Mouse (Mus musculus) C2C12 (cell line): ENCODE results near the gene Rph3al. TPM values are rescaled to one million over a fixed set of nuclear protein-coding genes. Genes with fewer than 3 reads are reported as not detected.

ENCODE experiments used
- H3K27me3 ChIP-seq: one replicate; pipeline ENCODE4 v1.6.1; 2011; ENCODE audit not compliant: control insufficient read depth, insufficient read depth, insufficient read length
- H3K36me3 ChIP-seq: one replicate; pipeline ENCODE4 v1.6.1; 2011; ENCODE audit not compliant: control insufficient read depth, insufficient read depth
- H3K4me3 ChIP-seq: one replicate; pipeline ENCODE4 v1.5.1; 2011; ENCODE audit warnings: mild to moderate bottlenecking, control low read depth; ENCODE audit not compliant: poor library complexity, insufficient read depth, severe bottlenecking
- H3K79me2 ChIP-seq: one replicate; pipeline ENCODE4 v1.6.1; 2011; ENCODE audit not compliant: control insufficient read depth, insufficient read depth
- H3K79me3 ChIP-seq: one replicate; pipeline ENCODE4 v1.6.1; 2011; ENCODE audit warnings: low read depth, control low read depth
- H3ac ChIP-seq: one replicate; pipeline ENCODE3; 2011; ENCODE audit warnings: low read depth; ENCODE audit not compliant: control insufficient read depth, insufficient read length
- CEBPB ChIP-seq: IDR thresholded peaks from one replicate; pipeline ENCODE4 v1.6.1; 2011; ENCODE audit warnings: low read depth, mild to moderate bottlenecking, control low read depth, moderate library complexity
- CTCF ChIP-seq: IDR thresholded peaks from one replicate; pipeline ENCODE4 v1.5.1; 2011; ENCODE audit not compliant: control insufficient read depth, insufficient read depth, insufficient read length
- FOSL1 ChIP-seq: IDR thresholded peaks from one replicate; pipeline ENCODE4 v1.8.0; 2011; ENCODE audit warnings: mild to moderate bottlenecking, low read length; ENCODE audit not compliant: poor library complexity, insufficient read depth, severe bottlenecking
- MAX ChIP-seq: IDR thresholded peaks from one replicate; pipeline ENCODE4 v1.6.1; 2011; ENCODE audit warnings: mild to moderate bottlenecking, control low read depth
- MYOD1 ChIP-seq: IDR thresholded peaks from one replicate; pipeline ENCODE4 v1.6.1; 2011; ENCODE audit warnings: low read depth; ENCODE audit not compliant: control insufficient read depth, insufficient read length
- MYOG ChIP-seq: IDR thresholded peaks from one replicate; pipeline ENCODE4 v1.6.1; 2011; ENCODE audit not compliant: control insufficient read depth, insufficient read length; ENCODE audit errors: extremely low read depth
- USF1 ChIP-seq: IDR thresholded peaks from one replicate; pipeline ENCODE4 v1.6.1; 2011; ENCODE audit warnings: low read depth, mild to moderate bottlenecking, control low read depth, moderate library complexity
- polyA plus RNA-seq: library from polyadenylated mRNA; unstranded; fragments of >200 nt; fragmentation: generic; extraction: Trizol; gene quantifications from one replicate; pipeline ENCODE4 v1.2.1, GENCODE M21; 2012; ENCODE audit warnings: missing spikeins

Rph3al gene
- polyA plus RNA-seq, 1 experiment, result 0.11 TPM

- Histone ChIP-seq H3K79me3 (no peaks in the 10 kb centered on the region), H3K4me3 (no peak overlapping the region), H3K27me3 (peaks cover 48% of the 10 kb centered on the region), H3ac (no peak overlapping the region), H3K36me3 (no peaks in the 10 kb centered on the region), H3K79me2 (no peaks in the 10 kb centered on the region)
- TF ChIP-seq MYOG (no peak), USF1 (no peak), CEBPB (no peak), MAX (no peak), CTCF (no peak), FOSL1 (no peak), MYOD1 (no peak)
Measured at GRCm38 (mm10) chr11:75870947-75871346, 67.3 kb downstream of the Rph3al start.

- Histone ChIP-seq H3K79me2 (no peaks in the 10 kb centered on the region), H3K36me3 (no peaks in the 10 kb centered on the region), H3K79me3 (no peaks in the 10 kb centered on the region), H3K27me3 (peaks cover 48% of the 10 kb centered on the region), H3ac (no peak overlapping the region), H3K4me3 (no peak overlapping the region)
- no peak for TF ChIP-seq MAX
- no peak for TF ChIP-seq MYOD1
- TF ChIP-seq FOSL1, result no peak
- no peak for TF ChIP-seq CEBPB
- TF ChIP-seq MYOG, result no peak
- no peak for TF ChIP-seq USF1
Measured at GRCm38 (mm10) chr11:75870386-75870785, 67.8 kb downstream of the Rph3al start.

GRCm38 (mm10) chr11:75869898-75870297 is 68.3 kb downstream of the Rph3al start:
- Histone ChIP-seq H3K4me3 (no peak overlapping the region), H3K79me3 (no peaks in the 10 kb centered on the region), H3K27me3 (peaks cover 48% of the 10 kb centered on the region), H3ac (no peak overlapping the region), H3K36me3 (no peaks in the 10 kb centered on the region), H3K79me2 (no peaks in the 10 kb centered on the region)
- TF ChIP-seq MYOD1, result no peak
- no peak for TF ChIP-seq USF1
- TF ChIP-seq FOSL1, result no peak
- no peak for TF ChIP-seq MYOG
- no peak for TF ChIP-seq MAX
- TF ChIP-seq CTCF, result no peak
- no peak for TF ChIP-seq CEBPB

- Histone ChIP-seq H3K79me2 (no peaks in the 10 kb centered on the region), H3ac (no peak overlapping the region), H3K27me3 (peaks cover 43% of the 10 kb centered on the region), H3K79me3 (no peaks in the 10 kb centered on the region), H3K4me3 (no peak overlapping the region), H3K36me3 (no peaks in the 10 kb centered on the region)
- TF ChIP-seq MYOD1, result no peak
- TF ChIP-seq FOSL1, result no peak
- no peak for TF ChIP-seq CEBPB
- no peak for TF ChIP-seq USF1
- no peak for TF ChIP-seq MAX
Measured at GRCm38 (mm10) chr11:75866861-75867260, 71.4 kb downstream of the Rph3al start.

- Histone ChIP-seq H3K79me3 (no peaks in the 10 kb centered on the region), H3K79me2 (no peaks in the 10 kb centered on the region), H3K27me3 (peaks cover 33% of the 10 kb centered on the region), H3ac (no peak overlapping the region), H3K4me3 (no peak overlapping the region), H3K36me3 (no peaks in the 10 kb centered on the region)
- TF ChIP-seq FOSL1 (no peak), MYOG (no peak), MYOD1 (no peak), USF1 (no peak), CTCF (no peak)
Measured at GRCm38 (mm10) chr11:75865859-75866258, 72.4 kb downstream of the Rph3al start.

- no peaks in the 10 kb centered on the region for H3K36me3 ChIP-seq
- peaks cover 32% of the 10 kb centered on the region for H3K27me3 ChIP-seq
- H3ac ChIP-seq, result no peak overlapping the region
- TF ChIP-seq MYOG, result no peak
- no peak for TF ChIP-seq MAX
- no peak for TF ChIP-seq FOSL1
- no peak for TF ChIP-seq USF1
- no peak for TF ChIP-seq MYOD1
- TF ChIP-seq CTCF, result no peak
- TF ChIP-seq CEBPB, result no peak
- H3K79me2 ChIP-seq, result no peaks in the 10 kb centered on the region
- H3K4me3 ChIP-seq, result no peak overlapping the region
- H3K79me3 ChIP-seq, result no peaks in the 10 kb centered on the region
Measured at GRCm38 (mm10) chr11:75865253-75865619, 73.0 kb downstream of the Rph3al start.
